Mouse (Mus musculus): ENCODE results near the gene Olfr1291-ps1. TPM values are rescaled to one million over a fixed set of nuclear protein-coding genes. Genes with fewer than 3 reads are reported as not detected.

Gene Olfr1291-ps1
- polyA plus RNA-seq, 1 experiment from 2014 or later = not detected

Other genes with a start within 250 kb of the Olfr1291-ps1 start
- gene Olfr1276, start 242.7 kb upstream of the Olfr1291-ps1 start, polyA plus RNA-seq (2014; fragmentation: Nextera tagmentation; extraction: Ambion mirVana) = not detected in 2 replicates
- not detected in 2 replicates for gene Olfr1277, start 223.1 kb upstream of the Olfr1291-ps1 start, polyA plus RNA-seq (2014; fragmentation: Nextera tagmentation; extraction: Ambion mirVana)
- gene Olfr1278, start 207.0 kb upstream of the Olfr1291-ps1 start, polyA plus RNA-seq (2014; fragmentation: Nextera tagmentation; extraction: Ambion mirVana) = not detected in 2 replicates
- not detected in 2 replicates for gene Olfr1279, start 196.5 kb upstream of the Olfr1291-ps1 start, polyA plus RNA-seq (2014; fragmentation: Nextera tagmentation; extraction: Ambion mirVana)
- not detected in 2 replicates for gene Olfr1280, start 183.2 kb upstream of the Olfr1291-ps1 start, polyA plus RNA-seq (2014; fragmentation: Nextera tagmentation; extraction: Ambion mirVana)
- not detected in 2 replicates for gene Olfr1281, start 170.7 kb upstream of the Olfr1291-ps1 start, polyA plus RNA-seq (2014; fragmentation: Nextera tagmentation; extraction: Ambion mirVana)
- gene Olfr1282, start 161.1 kb upstream of the Olfr1291-ps1 start, polyA plus RNA-seq (2014; fragmentation: Nextera tagmentation; extraction: Ambion mirVana) = not detected in 2 replicates
- gene Olfr1283, start 130.4 kb upstream of the Olfr1291-ps1 start, polyA plus RNA-seq (2014; fragmentation: Nextera tagmentation; extraction: Ambion mirVana) = not detected in 2 replicates
- not detected in 2 replicates for gene Olfr1284, start 121.7 kb upstream of the Olfr1291-ps1 start, polyA plus RNA-seq (2014; fragmentation: Nextera tagmentation; extraction: Ambion mirVana)
- not detected in 2 replicates for gene Olfr1286, start 74.1 kb upstream of the Olfr1291-ps1 start, polyA plus RNA-seq (2014; fragmentation: Nextera tagmentation; extraction: Ambion mirVana)
- gene Olfr1287, start 48.0 kb upstream of the Olfr1291-ps1 start, polyA plus RNA-seq (2014; fragmentation: Nextera tagmentation; extraction: Ambion mirVana) = not detected in 2 replicates
- gene Olfr1288, start 23.1 kb upstream of the Olfr1291-ps1 start, polyA plus RNA-seq (2014; fragmentation: Nextera tagmentation; extraction: Ambion mirVana) = not detected in 2 replicates
- not detected in 2 replicates for gene Olfr1289, start 16.4 kb upstream of the Olfr1291-ps1 start, polyA plus RNA-seq (2014; fragmentation: Nextera tagmentation; extraction: Ambion mirVana)
- 0.08 TPM in 1 of 2 replicates, not detected in the other for gene Olfr1290, start 3.4 kb upstream of the Olfr1291-ps1 start, polyA plus RNA-seq (2014; fragmentation: Nextera tagmentation; extraction: Ambion mirVana)
- gene Olfr1293-ps, start 28.0 kb downstream of the Olfr1291-ps1 start, polyA plus RNA-seq (2014; fragmentation: Nextera tagmentation; extraction: Ambion mirVana) = not detected in 2 replicates
- gene Olfr1294, start 43.1 kb downstream of the Olfr1291-ps1 start, polyA plus RNA-seq (2014; fragmentation: Nextera tagmentation; extraction: Ambion mirVana) = not detected in 2 replicates
- not detected in 2 replicates for gene Olfr1295, start 72.5 kb downstream of the Olfr1291-ps1 start, polyA plus RNA-seq (2014; fragmentation: Nextera tagmentation; extraction: Ambion mirVana)
- not detected in 2 replicates for gene Olfr1297, start 129.3 kb downstream of the Olfr1291-ps1 start, polyA plus RNA-seq (2014; fragmentation: Nextera tagmentation; extraction: Ambion mirVana)
- gene Olfr1298, start 152.0 kb downstream of the Olfr1291-ps1 start, polyA plus RNA-seq (2014; fragmentation: Nextera tagmentation; extraction: Ambion mirVana) = not detected in 2 replicates
- not detected in 2 replicates for gene Olfr1299, start 164.2 kb downstream of the Olfr1291-ps1 start, polyA plus RNA-seq (2014; fragmentation: Nextera tagmentation; extraction: Ambion mirVana)